Comparison of ENCODE assay signal across 28 mouse cellular contexts in genomic region chr2:51674321-51674720, GRCm38 (mm10). TPM values are rescaled to one million over a fixed set of nuclear protein-coding genes. Genes with fewer than 3 reads are reported as not detected.
A peak's percentile ranks its signal among the peaks of the same experiment; 100 is the strongest.
DNase-seq lines count a peak whose midpoint lies in the region; ATAC-seq and TF ChIP-seq lines count a peak whose summit lies in the region.
"Had no signal": no experiment of that assay in that cellular context is flagged by ENCODE, and none has a peak within 500 bp of the region (broad histone marks: within the 10 kb centered on the region; RNA-seq: fewer than 3 reads in every experiment).

No protein-coding gene starts in this region.

- TF ChIP-seq POLR2A in brain, embryonic 14.5 days (IDR thresholded peaks at IDR 0.05; ENCODE audit: borderline replicate concordance, extremely low read depth, insufficient read depth, insufficient read length, poor library complexity, severe bottlenecking) = no peak

- no peaks in the 10 kb centered on the region for H3K9me3 ChIP-seq in kidney, embryonic 16.5 days (ENCODE audit: low read length)
- H3K9me3 ChIP-seq: forebrain, embryonic 15.5 days; hindbrain, embryonic 15.5 days; limb, embryonic 15.5 days; midbrain, embryonic 15.5 days had no signal

- no peak for TF ChIP-seq CTCF in brain, embryonic 14.5 days (IDR thresholded peaks at IDR 0.05; ENCODE audit: borderline replicate concordance, extremely low read depth, insufficient read depth, insufficient read length)

- no peak overlapping the region for H3K27ac ChIP-seq in kidney, embryonic 16.5 days (ENCODE audit: low read length)
- H3K27ac ChIP-seq: forebrain, embryonic 15.5 days; heart, adult 2 months; hindbrain, embryonic 15.5 days; limb, embryonic 15.5 days; midbrain, embryonic 15.5 days had no signal

- H3K4me2 ChIP-seq in kidney, embryonic 16.5 days (replicated peaks; ENCODE audit: low read depth, low read length) = no peak overlapping the region
- H3K4me2 ChIP-seq: forebrain, embryonic 15.5 days; hindbrain, embryonic 15.5 days; limb, embryonic 15.5 days; midbrain, embryonic 15.5 days had no signal

- ATAC-seq in kidney, embryonic 16.5 days (ENCODE audit: low FRiP score, low TSS enrichment) = no peak
- ATAC-seq: forebrain, embryonic 15.5 days; intestine, embryonic 16.5 days; midbrain, embryonic 15.5 days had no signal

- no peaks in the 10 kb centered on the region for H3K27me3 ChIP-seq in kidney, embryonic 16.5 days (ENCODE audit: insufficient read depth, low read length)
- H3K27me3 ChIP-seq: CH12.LX; forebrain, embryonic 15.5 days; hindbrain, embryonic 15.5 days; limb, embryonic 15.5 days; midbrain, embryonic 15.5 days had no signal

- no peaks in the 10 kb centered on the region for H3K4me1 ChIP-seq in kidney, embryonic 16.5 days (ENCODE audit: insufficient read depth, low read length)
- H3K4me1 ChIP-seq: forebrain, embryonic 15.5 days; hindbrain, embryonic 15.5 days; midbrain, embryonic 15.5 days had no signal

- no peaks in the 10 kb centered on the region for H3K36me3 ChIP-seq in kidney, embryonic 16.5 days (ENCODE audit: insufficient read depth, low read length)
- H3K36me3 ChIP-seq: forebrain, embryonic 15.5 days; hindbrain, embryonic 15.5 days; limb, embryonic 15.5 days; midbrain, embryonic 15.5 days had no signal

- DNase-seq in adrenal gland, adult 2 months = peak; percentile 49
- DNase-seq in adrenal gland, postnatal 4 days (ENCODE audit: low spot score in 2 of 2) = no peak
- peak; percentile 16 for DNase-seq in kidney, adult 11 months
- DNase-seq in 3T3-L1 (ENCODE audit: low read depth, low spot score) = peak; percentile 10
- peak; percentile 28 for DNase-seq in brain, embryonic 14.5 days (ENCODE audit: low read depth)
- DNase-seq in urinary bladder, postnatal 25 days (ENCODE audit: low spot score) = no peak
- no peak for DNase-seq in thymus, postnatal 25 days
- DNase-seq: cerebellum, adult 11 months; lung, adult 2 months; right cerebral cortex, adult 18-20 months; thymus, adult 18-20 months had no signal

- 84% methylated on average over 2 of the region's 2 CpGs for WGBS in kidney, embryonic 16.5 days

- no peak overlapping the region for H3K9ac ChIP-seq in kidney, embryonic 16.5 days (replicated peaks; ENCODE audit: low read length)
- H3K9ac ChIP-seq: forebrain, embryonic 15.5 days; hindbrain, embryonic 15.5 days; limb, embryonic 15.5 days; midbrain, embryonic 15.5 days had no signal

- no peak overlapping the region for H3K4me3 ChIP-seq in kidney, embryonic 16.5 days (ENCODE audit: low read length)
- H3K4me3 ChIP-seq: erythroblast, embryonic 14.5 days; forebrain, embryonic 15.5 days; heart, adult 2 months; hindbrain, embryonic 15.5 days; limb, embryonic 15.5 days; midbrain, embryonic 15.5 days had no signal

RNA-seq across cellular contexts. Expression of gene Tas2r134, which starts 47.0 kb away (rescaled TPM):
- not detected for total RNA-seq in adrenal gland, adult 2 months (2021)
- not detected in 2 replicates for polyA plus RNA-seq in adrenal gland, adult 2 months (2012; rRNA removed)
- not detected for total RNA-seq in adrenal gland, postnatal 4 days (2021)
- polyA plus RNA-seq in kidney, embryonic 16.5 days (2015; fragmentation: Nextera tagmentation; extraction: Ambion mirVana) = not detected in 2 replicates
- not detected in 2 replicates for polyA plus RNA-seq in brain, embryonic 14.5 days (2012; rRNA removed)
- total RNA-seq: CH12.LX; common myeloid progenitor, adult 5-6 weeks; gastrocnemius, adult 8-10 months; heart, adult 2 months; layer of hippocampus, postnatal 14 days; left cerebral cortex, postnatal 14 days; megakaryocyte, adult 5-6 weeks had no signal
- polyA plus RNA-seq: embryonic facial prominence, embryonic 11.5 days; erythroblast, embryonic 14.5 days; forebrain, embryonic 15.5 days; heart, adult 2 months; heart, postnatal 0 days; hindbrain, embryonic 15.5 days; intestine, embryonic 16.5 days; limb, embryonic 15.5 days; lung, adult 2 months; midbrain, embryonic 15.5 days; stomach, embryonic 14.5 days had no signal

Comparison
In these comparisons a context has a peak if more than half of its experiments do, and no peak if none do; other contexts are left out.
1. DNase-seq: peak in adrenal gland, adult 2 months (single experiment), kidney, adult 11 months (single experiment), 3T3-L1 (single experiment) and brain, embryonic 14.5 days (single experiment); none in adrenal gland, postnatal 4 days (0 of 2), urinary bladder, postnatal 25 days (single experiment) and thymus, postnatal 25 days (single experiment).